Mouse (Mus musculus): ENCODE measurements at regions not wholly inside any gene's neighbourhood (a gene's known extent, or its start where the extent isn't known, plus 50 kb on each side); places are given as distances from the start of the nearest gene placed in this dataset.

- DNase-seq (ENCODE audit: low read depth in 2 of 2, low spot score in 2 of 2), result no peak
Observed at GRCm38 (mm10) chr13:46222031-46222430, 51.5 kb upstream of the Stmnd1 start.

DNA sequence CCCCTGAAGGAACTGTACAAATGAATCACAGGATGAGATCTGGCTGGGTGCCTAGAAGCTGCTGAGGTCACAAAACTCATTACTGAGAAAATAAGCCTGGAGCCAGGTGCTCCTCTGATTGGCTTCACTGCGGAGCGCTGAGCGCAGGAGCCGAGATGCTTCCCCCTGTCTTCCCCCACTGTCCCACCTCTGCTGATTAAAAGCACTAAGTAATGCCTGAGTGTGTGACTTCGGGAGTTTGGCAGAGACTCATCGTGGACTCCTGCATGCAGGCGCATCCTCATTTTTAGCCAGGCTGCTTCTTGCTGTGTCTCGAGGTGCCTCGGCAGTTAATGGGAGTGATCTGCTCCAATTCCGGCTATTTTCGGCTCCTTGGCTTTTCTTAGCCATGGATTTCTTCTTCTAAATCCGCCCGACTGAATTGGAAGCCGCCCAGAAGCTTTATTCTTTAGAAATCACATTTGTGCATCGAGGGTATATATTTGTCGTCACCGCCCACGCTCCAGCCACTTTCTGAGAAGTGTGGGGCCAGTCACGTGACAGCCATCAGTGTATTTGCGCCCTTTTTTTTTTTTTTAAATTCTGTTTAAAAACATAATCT, 55.3 kb upstream of the Stmnd1 start:
- DNase-seq (ENCODE audit: low read depth in 2 of 2, low spot score in 2 of 2), result no peak

- DNase-seq (ENCODE audit: low read depth in 2 of 2, low spot score in 2 of 2), result no peak
Observed at GRCm38 (mm10) chr13:46216954-46217838, 56.3 kb upstream of the Stmnd1 start.

- DNase-seq (ENCODE audit: low read depth in 2 of 2, low spot score in 2 of 2), result no peak
Observed at GRCm38 (mm10) chr13:46203551-46203950, 70.0 kb upstream of the Stmnd1 start.

GRCm38 (mm10) chr13:46202586-46202985, 70.9 kb upstream of the Stmnd1 start:
- DNase-seq (ENCODE audit: low read depth in 2 of 2, low spot score in 2 of 2), result no peak

DNA sequence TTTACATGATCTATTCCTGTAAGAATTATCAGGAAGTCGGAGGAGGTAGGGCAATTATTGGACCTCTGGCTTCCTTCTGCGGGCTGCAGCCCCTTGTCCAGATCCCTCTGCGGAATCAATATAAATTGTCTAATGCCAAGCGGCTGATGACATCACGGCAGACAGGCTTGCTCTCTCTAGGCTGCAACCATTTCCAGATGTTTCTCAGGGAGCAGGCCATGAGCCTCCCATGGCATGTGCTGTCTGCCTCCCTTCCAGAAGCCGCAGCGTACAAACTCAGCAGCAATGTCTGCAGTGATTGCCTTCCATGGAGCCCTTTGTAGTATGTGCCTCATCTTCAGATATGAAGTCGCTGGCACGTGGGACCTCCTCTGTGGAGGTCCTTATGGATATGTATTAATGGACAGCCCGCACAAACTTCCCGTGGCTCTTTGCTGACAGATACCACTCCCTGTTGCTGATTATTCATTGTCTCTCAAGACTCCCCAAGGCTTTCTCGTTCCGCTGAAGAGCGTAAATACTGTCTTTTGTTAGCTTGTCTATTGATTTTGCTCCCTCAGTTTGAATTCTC, 72.4 kb upstream of the Stmnd1 start:
- no peak for DNase-seq (ENCODE audit: low read depth in 2 of 2, low spot score in 2 of 2)

DNA sequence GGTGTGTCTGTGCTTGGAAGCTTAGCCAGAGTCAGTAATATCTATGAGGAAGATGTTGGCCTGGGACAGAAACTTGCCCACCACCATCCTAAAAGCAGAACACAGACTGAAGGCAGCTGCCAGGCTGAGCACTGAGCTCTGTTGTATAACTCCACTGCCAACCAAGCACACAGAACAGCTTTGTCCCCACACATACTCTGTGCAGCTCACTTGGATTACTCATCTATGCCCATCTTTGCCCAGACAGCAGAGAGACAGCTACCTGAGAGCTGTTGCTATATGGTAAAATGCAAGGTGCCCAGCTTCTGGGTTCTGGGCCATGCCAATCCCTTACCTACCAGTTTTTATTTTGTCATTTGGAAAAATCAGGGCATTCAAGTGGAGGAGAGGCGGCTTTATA, 80.4 kb upstream of the Stmnd1 start:
- DNase-seq (ENCODE audit: low read depth in 2 of 2, low spot score in 2 of 2), result no peak

DNA sequence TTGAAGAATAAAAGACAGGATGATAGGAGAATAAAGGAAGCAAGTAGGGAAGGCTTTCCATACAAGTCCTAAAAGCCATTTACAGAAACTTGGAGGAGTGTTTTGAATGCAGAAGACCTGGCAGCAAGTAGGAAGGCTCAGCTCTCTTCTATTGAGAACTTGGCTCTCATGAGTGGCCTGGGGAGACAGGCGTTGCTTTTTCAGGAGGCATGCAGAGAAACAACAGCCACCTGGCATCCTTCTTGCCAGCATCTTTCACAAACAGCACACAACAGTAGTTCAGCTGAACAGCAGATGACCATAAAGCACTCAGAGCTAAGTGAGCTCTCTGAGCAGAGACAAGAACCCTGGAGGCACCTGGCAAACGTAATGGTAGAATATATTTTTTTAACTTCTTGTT, 83.8 kb upstream of the Stmnd1 start:
- no peak for DNase-seq (ENCODE audit: low read depth in 2 of 2, low spot score in 2 of 2)

- no peak for DNase-seq (ENCODE audit: low read depth in 2 of 2, low spot score in 2 of 2)
Observed at GRCm38 (mm10) chr13:46182851-46183250, 90.7 kb upstream of the Stmnd1 start.

- DNase-seq (ENCODE audit: low read depth in 2 of 2, low spot score in 2 of 2), result no peak
Observed at GRCm38 (mm10) chr13:46180606-46181133, 92.9 kb upstream of the Stmnd1 start.

GRCm38 (mm10) chr13:46179916-46180315, 93.6 kb upstream of the Stmnd1 start:
- no peak for DNase-seq (ENCODE audit: low read depth in 2 of 2, low spot score in 2 of 2)

- no peak for DNase-seq (ENCODE audit: low read depth in 2 of 2, low spot score in 2 of 2)
Observed at GRCm38 (mm10) chr13:46173103-46173502, 100.4 kb upstream of the Stmnd1 start.

- peak; percentile 16 to 44 for DNase-seq (ENCODE audit: low read depth in 2 of 2, low spot score in 2 of 2)
Observed at GRCm38 (mm10) chr13:46162025-46162374, 111.5 kb upstream of the Stmnd1 start.

GRCm38 (mm10) chr13:46161261-46162024, 112.1 kb upstream of the Stmnd1 start:
- no peak for DNase-seq (ENCODE audit: low read depth in 2 of 2, low spot score in 2 of 2)

DNA sequence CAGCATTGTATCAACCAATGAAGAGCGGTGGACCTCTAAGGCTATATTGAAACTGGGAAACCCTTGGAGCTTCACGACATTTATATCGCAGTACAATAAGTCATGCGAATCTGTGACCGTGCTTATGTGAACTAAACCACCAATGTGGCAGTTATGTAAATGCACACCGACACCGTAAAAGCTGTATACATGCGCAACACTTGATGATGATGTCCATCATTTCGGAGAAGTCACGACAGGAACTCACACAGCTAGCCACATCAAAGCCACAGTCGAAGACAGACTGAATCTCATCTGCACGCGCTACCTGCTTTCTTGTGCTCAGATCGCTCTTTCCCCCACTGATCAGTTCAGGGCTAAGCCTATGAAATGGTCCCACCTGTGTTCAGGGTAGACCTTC, 114.2 kb upstream of the Stmnd1 start:
- DNase-seq (ENCODE audit: low read depth in 2 of 2, low spot score in 2 of 2), result no peak

- DNase-seq (ENCODE audit: low read depth in 2 of 2, low spot score in 2 of 2), result no peak
Observed at GRCm38 (mm10) chr13:46153282-46154260, 120.0 kb upstream of the Stmnd1 start.

DNA sequence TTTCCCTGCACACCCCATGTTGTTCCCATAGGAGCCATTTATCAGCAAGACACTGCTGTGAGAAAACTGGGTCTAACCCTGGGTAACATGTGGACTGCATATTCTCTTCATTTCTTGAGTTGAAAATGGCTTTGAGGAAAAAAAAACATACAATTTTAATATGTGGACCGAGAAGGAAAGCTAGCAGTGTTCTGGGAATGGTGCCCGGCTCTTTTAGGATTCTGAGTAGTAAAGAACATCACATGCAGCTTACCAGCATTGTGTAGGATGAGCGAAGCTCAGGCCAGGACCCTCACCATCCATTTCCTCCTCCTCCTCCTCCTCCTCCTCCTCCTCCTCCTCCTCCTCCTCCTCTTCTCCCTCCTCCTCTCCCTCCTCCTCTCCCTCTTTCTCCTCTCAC, 133.5 kb upstream of the Stmnd1 start:
- no peak for DNase-seq (ENCODE audit: low read depth in 2 of 2, low spot score in 2 of 2)

- DNase-seq (ENCODE audit: low read depth in 2 of 2, low spot score in 2 of 2), result no peak
Observed at GRCm38 (mm10) chr13:46139251-46139650, 134.3 kb upstream of the Stmnd1 start.

DNA sequence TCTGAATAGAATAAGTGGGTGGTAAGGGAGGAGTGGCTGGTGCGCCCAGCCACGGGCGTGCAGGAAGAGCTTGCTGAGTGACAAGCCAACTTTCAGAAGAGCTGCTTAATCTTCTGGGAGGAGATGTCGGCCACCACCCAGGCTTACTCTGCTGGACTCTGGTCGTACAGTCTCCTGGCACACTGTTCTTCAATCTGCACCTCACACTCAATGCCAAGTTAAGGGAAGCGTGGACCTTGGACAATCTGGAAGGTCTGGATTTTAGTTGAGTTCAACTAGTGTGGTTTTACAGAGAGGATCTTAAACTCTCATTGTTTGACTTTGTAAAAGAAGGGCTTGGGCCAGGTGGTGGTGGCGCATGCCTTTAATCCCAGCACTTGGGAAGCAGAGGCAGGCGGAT, 138.1 kb upstream of the Stmnd1 start:
- no peak for DNase-seq (ENCODE audit: low read depth in 2 of 2, low spot score in 2 of 2)

DNA sequence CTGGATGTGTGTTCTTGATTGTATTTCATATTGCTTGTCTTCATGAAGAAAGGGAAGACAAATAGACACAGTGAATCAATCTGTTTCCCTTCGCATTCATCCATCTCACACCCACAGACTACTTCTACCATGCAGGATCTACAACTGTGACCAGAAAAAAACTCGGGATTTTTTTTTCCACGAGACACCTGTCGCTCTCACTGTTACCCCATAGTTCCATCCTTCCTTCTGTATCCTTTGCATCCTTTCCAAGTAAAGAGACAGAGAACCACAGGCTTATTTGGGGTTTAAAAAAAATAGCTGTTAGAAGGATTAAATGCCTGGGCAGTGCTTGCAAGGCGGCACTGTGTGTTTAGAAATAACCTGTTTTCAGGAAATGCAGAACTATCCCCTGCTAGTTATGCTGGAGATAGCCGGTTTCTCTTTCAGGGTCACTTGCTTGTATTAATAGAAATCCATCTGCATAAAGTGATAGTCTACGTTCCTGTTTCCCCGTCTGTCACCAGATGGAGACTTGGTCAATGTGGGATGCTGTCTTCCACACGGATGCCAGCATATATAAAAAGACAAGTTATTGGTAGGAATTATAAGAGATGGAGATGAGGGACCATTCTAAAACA, 144.2 kb upstream of the Stmnd1 start:
- DNase-seq (ENCODE audit: low read depth in 2 of 2, low spot score in 2 of 2), result no peak
